Mouse (Mus musculus): Measurements from ENCODE around the gene Tecta. TPM values are rescaled to one million over a fixed set of nuclear protein-coding genes. Genes with fewer than 3 reads are reported as not detected.

The Tecta gene
- polyA plus RNA-seq, 1 experiment from 2014 or later = 0.87 TPM

DNA sequence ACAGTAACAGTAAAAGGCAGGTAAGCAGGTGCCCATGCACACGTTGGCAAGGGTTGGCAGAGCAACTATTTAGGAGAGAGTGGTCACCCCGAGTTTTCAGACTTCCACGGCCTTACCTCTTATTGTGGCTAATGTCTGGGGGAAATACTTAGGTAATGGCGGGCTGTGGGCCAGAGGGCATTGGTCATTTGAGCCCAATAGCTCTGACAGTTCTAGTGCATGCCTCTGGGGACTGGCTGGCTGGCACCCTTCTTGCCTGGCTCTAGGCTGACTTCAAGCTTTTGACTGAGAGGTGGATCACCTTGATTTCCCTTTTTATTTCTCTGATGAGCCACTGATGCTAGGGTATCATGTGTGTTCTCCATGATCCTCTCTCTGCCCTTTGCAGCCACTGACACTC is 21.7 kb downstream of the Tecta start:
- Histone ChIP-seq H3K4me3 (ENCODE audit: low read depth, low read length) (no peak overlapping the region), H3K36me3 (ENCODE audit: control insufficient read depth, insufficient read depth, low read length) (no peaks in the 10 kb centered on the region)

DNA sequence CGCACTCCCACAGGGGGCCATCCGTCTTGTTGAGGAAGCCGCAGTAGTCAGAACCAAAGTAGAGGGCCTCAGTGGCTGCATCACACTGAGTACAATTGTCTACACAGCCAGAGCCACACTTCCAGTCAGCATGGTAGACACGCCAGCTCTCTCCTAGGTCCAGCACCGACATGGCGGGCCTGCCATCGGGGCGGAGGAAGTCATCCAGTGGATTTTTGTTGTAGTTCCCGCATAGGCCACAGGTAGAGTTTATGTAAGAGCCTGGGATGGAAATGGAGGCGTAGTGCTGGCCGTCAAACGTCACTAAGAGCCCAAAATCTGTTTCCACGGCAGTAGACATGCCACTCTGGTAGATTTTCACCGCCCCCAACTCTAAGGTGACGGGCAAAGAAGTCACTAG is 22.1 kb downstream of the Tecta start:
- H3K27me3 ChIP-seq (ENCODE audit: control insufficient read depth, insufficient read depth, low read depth, low read length) = no peaks in the 10 kb centered on the region
- 94% methylated on average over 15 of the region's 15 CpGs for WGBS
- no peak overlapping the region for H3K4me2 ChIP-seq (ENCODE audit: low read length)
- no peaks in the 10 kb centered on the region; the same call in 1 of the 2 replicates for H3K4me1 ChIP-seq (ENCODE audit: control insufficient read depth, insufficient read depth, low read length)
- H3K9ac ChIP-seq (ENCODE audit: low read depth, low read length) = no peak overlapping the region
- no peak for ATAC-seq
- H3K4me3 ChIP-seq (ENCODE audit: low read depth, low read length) = no peak overlapping the region
- H3K9me3 ChIP-seq (replicated peaks; ENCODE audit: control insufficient read depth, low read length, poor library complexity, severe bottlenecking) = peaks cover 4% of the 10 kb centered on the region; the same call in 1 of the 2 replicates
- no peaks in the 10 kb centered on the region for H3K36me3 ChIP-seq (ENCODE audit: control insufficient read depth, insufficient read depth, low read length)
- no peak overlapping the region for H3K27ac ChIP-seq (ENCODE audit: low read length)

More for the DNA sequence above, 21.7 kb downstream of the Tecta start:
- no peak overlapping the region for H3K9ac ChIP-seq (ENCODE audit: low read depth, low read length)
- no peak overlapping the region for H3K4me2 ChIP-seq (ENCODE audit: low read length)
- no peak for ATAC-seq
- H3K27ac ChIP-seq (ENCODE audit: low read length) = no peak overlapping the region
- H3K27me3 ChIP-seq (ENCODE audit: control insufficient read depth, insufficient read depth, low read depth, low read length) = no peaks in the 10 kb centered on the region
- no peaks in the 10 kb centered on the region; the same call in 1 of the 2 replicates for H3K4me1 ChIP-seq (ENCODE audit: control insufficient read depth, insufficient read depth, low read length)
- H3K9me3 ChIP-seq (replicated peaks; ENCODE audit: control insufficient read depth, low read length, poor library complexity, severe bottlenecking) = peaks cover 4% of the 10 kb centered on the region; the same call in 1 of the 2 replicates
- WGBS = 97% methylated on average over 4 of the region's 4 CpGs

- no peak for ATAC-seq
- Histone ChIP-seq H3K27ac (ENCODE audit: low read length) (no peak overlapping the region), H3K4me1 (ENCODE audit: control insufficient read depth, insufficient read depth, low read length) (no peaks in the 10 kb centered on the region), H3K27me3 (ENCODE audit: control insufficient read depth, insufficient read depth, low read depth, low read length) (no peaks in the 10 kb centered on the region), H3K36me3 (ENCODE audit: control insufficient read depth, insufficient read depth, low read length) (no peaks in the 10 kb centered on the region), H3K4me3 (ENCODE audit: low read depth, low read length) (no peak overlapping the region), H3K9ac (ENCODE audit: low read depth, low read length) (no peak overlapping the region), H3K9me3 (replicated peaks; ENCODE audit: control insufficient read depth, low read length, poor library complexity, severe bottlenecking) (no peaks in the 10 kb centered on the region), H3K4me2 (ENCODE audit: low read length) (no peak overlapping the region)
- WGBS = 79% methylated on average over 6 of the region's 6 CpGs
These were observed 27.9 kb downstream of the Tecta start for GRCm38 (mm10) chr9:42371670-42372368.

DNA sequence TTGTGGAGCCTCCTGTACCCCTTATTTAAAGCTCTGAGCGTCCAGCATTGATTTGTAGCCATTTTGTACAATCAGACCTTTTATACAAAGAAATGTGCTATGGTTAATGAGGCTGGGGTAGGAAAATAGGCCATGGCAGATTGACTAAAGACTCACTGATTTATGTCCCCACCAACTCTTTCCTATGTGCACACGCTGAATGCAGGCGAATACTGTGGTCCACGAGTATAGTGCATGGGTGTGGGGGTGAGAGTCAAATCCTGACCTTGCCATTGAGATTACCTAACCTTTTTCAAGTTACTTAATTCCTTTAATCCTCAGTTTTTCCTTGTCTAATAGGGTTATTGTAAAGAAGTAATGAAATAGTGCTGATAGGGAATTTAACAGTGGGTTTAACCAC is 42.1 kb downstream of the Tecta start:
- Histone ChIP-seq H3K36me3 (ENCODE audit: control insufficient read depth, insufficient read depth, low read length) (no peaks in the 10 kb centered on the region), H3K4me2 (ENCODE audit: low read length) (no peak overlapping the region), H3K27ac (ENCODE audit: low read length) (no peak overlapping the region), H3K27me3 (ENCODE audit: control insufficient read depth, insufficient read depth, low read depth, low read length) (no peaks in the 10 kb centered on the region), H3K9ac (ENCODE audit: low read depth, low read length) (no peak overlapping the region), H3K4me3 (ENCODE audit: low read depth, low read length) (no peak overlapping the region), H3K4me1 (ENCODE audit: control insufficient read depth, insufficient read depth, low read length) (no peaks in the 10 kb centered on the region), H3K9me3 (replicated peaks; ENCODE audit: control insufficient read depth, low read length, poor library complexity, severe bottlenecking) (no peaks in the 10 kb centered on the region)
- WGBS = 77% methylated on average over 4 of the region's 4 CpGs
- ATAC-seq = no peak

DNA sequence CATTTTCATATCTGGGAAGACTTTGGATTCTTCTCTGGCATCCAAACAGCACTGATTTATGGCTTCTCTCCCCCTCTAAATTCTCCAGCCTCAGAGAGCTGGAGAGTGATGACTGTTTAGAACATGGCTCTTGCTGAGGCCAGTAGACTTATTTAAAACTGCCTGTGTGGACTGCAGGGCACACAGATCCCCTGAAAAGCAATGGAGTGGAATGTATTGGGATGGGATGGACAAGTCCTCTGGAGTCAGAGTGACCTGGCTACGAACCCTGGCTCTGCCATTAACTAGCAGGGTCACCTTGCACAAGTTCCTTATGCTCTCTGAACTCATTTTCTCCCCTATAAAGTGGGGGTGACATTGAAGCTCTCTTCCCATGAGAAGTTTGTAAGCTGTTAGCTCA is 44.9 kb downstream of the Tecta start:
- H3K4me3 ChIP-seq (ENCODE audit: low read depth, low read length) = no peak overlapping the region
- H3K9ac ChIP-seq (ENCODE audit: low read depth, low read length) = no peak overlapping the region
- H3K27me3 ChIP-seq (ENCODE audit: control insufficient read depth, insufficient read depth, low read depth, low read length) = no peaks in the 10 kb centered on the region
- no peak for ATAC-seq
- H3K4me2 ChIP-seq (ENCODE audit: low read length) = no peak overlapping the region
- 86% methylated on average over 1 of the region's 1 CpGs for WGBS
- H3K4me1 ChIP-seq (ENCODE audit: control insufficient read depth, insufficient read depth, low read length) = 0 out of 2 replicates have a peak, but pooled peaks cover 2% of the 10 kb centered on the region
- H3K36me3 ChIP-seq (ENCODE audit: control insufficient read depth, insufficient read depth, low read length) = no peaks in the 10 kb centered on the region
- H3K27ac ChIP-seq (ENCODE audit: low read length) = no peak overlapping the region
- H3K9me3 ChIP-seq (replicated peaks; ENCODE audit: control insufficient read depth, low read length, poor library complexity, severe bottlenecking) = no peaks in the 10 kb centered on the region

DNA sequence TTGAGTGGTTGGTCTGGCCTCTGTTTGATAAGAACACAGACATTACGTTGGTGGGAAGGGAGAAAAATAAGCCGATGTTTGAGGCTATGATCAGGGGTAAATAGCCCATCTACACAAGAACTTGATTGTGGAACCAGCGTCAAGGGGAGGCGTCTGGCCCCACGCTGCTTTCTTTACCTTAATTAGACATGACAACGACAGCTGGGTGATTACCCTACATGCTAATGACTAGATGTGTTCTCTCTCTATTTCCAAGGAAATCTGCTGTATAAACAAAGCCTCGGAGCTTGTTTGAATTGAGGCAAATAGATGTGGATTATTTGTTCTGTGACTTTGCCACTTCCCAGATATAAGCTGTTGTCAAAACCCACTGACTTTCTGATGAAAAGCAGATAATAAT is 49.9 kb downstream of the Tecta start:
- no peaks in the 10 kb centered on the region for H3K36me3 ChIP-seq (ENCODE audit: control insufficient read depth, insufficient read depth, low read length)
- H3K9me3 ChIP-seq (replicated peaks; ENCODE audit: control insufficient read depth, low read length, poor library complexity, severe bottlenecking) = no peaks in the 10 kb centered on the region
- H3K4me2 ChIP-seq (ENCODE audit: low read length) = no peak overlapping the region
- H3K4me1 ChIP-seq (ENCODE audit: control insufficient read depth, insufficient read depth, low read length) = 0 out of 2 replicates have a peak, but pooled peaks cover 2% of the 10 kb centered on the region
- no peak overlapping the region for H3K27ac ChIP-seq (ENCODE audit: low read length)
- no peaks in the 10 kb centered on the region for H3K27me3 ChIP-seq (ENCODE audit: control insufficient read depth, insufficient read depth, low read depth, low read length)
- no peak for ATAC-seq
- 30% methylated on average over 7 of the region's 7 CpGs for WGBS
- H3K9ac ChIP-seq (ENCODE audit: low read depth, low read length) = no peak overlapping the region
- H3K4me3 ChIP-seq (ENCODE audit: low read depth, low read length) = no peak overlapping the region

- no peak for ATAC-seq
- no peak overlapping the region for H3K9ac ChIP-seq (ENCODE audit: low read depth, low read length)
- H3K36me3 ChIP-seq (ENCODE audit: control insufficient read depth, insufficient read depth, low read length) = no peaks in the 10 kb centered on the region
These were observed 53.4 kb downstream of the Tecta start for GRCm38 (mm10) chr9:42346297-42346696.

DNA sequence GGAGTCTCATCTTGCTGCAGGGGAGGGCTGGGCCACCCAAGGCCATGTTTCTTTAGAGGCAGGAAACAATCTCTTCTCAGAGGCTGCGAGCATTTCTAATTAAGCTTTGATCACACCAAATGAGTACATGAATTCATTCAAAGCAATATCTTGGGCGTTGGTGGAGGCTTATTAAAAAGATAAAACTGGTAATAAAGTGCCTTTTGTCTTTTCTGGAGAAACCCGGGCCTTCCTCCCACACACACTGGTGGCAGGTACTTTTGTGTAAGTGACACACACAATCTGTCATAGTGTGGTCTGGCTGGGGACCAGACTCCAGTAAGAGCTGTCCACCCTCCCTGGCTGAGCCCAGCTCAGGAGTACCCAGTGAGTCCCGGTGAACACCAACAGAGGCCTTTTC is 60.6 kb downstream of the Tecta start:
- Histone ChIP-seq H3K4me3 (ENCODE audit: low read depth, low read length) (no peak overlapping the region), H3K27ac (ENCODE audit: low read length) (no peak overlapping the region), H3K36me3 (ENCODE audit: control insufficient read depth, insufficient read depth, low read length) (no peaks in the 10 kb centered on the region), H3K9ac (ENCODE audit: low read depth, low read length) (no peak overlapping the region), H3K27me3 (ENCODE audit: control insufficient read depth, insufficient read depth, low read depth, low read length) (no peaks in the 10 kb centered on the region), H3K4me1 (ENCODE audit: control insufficient read depth, insufficient read depth, low read length) (no peaks in the 10 kb centered on the region), H3K4me2 (ENCODE audit: low read length) (no peak overlapping the region), H3K9me3 (replicated peaks; ENCODE audit: control insufficient read depth, low read length, poor library complexity, severe bottlenecking) (no peaks in the 10 kb centered on the region)
- no peak for ATAC-seq
- WGBS = 42% methylated on average over 4 of the region's 4 CpGs

More at GRCm38 (mm10) chr9:42346297-42346696, 53.4 kb downstream of the Tecta start:
- Histone ChIP-seq H3K4me3 (ENCODE audit: low read depth, low read length) (no peak overlapping the region), H3K27ac (ENCODE audit: low read length) (no peak overlapping the region), H3K4me1 (ENCODE audit: control insufficient read depth, insufficient read depth, low read length) (0 out of 2 replicates have a peak, but pooled peaks cover 2% of the 10 kb centered on the region), H3K9me3 (replicated peaks; ENCODE audit: control insufficient read depth, low read length, poor library complexity, severe bottlenecking) (no peaks in the 10 kb centered on the region), H3K27me3 (ENCODE audit: control insufficient read depth, insufficient read depth, low read depth, low read length) (no peaks in the 10 kb centered on the region), H3K4me2 (ENCODE audit: low read length) (no peak overlapping the region)

- H3K27ac ChIP-seq (ENCODE audit: low read length) = no peak overlapping the region
- H3K36me3 ChIP-seq (ENCODE audit: control insufficient read depth, insufficient read depth, low read length) = no peaks in the 10 kb centered on the region
- no peak overlapping the region for H3K9ac ChIP-seq (ENCODE audit: low read depth, low read length)
- no peaks in the 10 kb centered on the region for H3K9me3 ChIP-seq (replicated peaks; ENCODE audit: control insufficient read depth, low read length, poor library complexity, severe bottlenecking)
- 90% methylated on average over 13 of the region's 13 CpGs for WGBS
- H3K4me3 ChIP-seq (ENCODE audit: low read depth, low read length) = no peak overlapping the region
- no peak for ATAC-seq
- no peak overlapping the region for H3K4me2 ChIP-seq (ENCODE audit: low read length)
- no peaks in the 10 kb centered on the region for H3K4me1 ChIP-seq (ENCODE audit: control insufficient read depth, insufficient read depth, low read length)
- no peaks in the 10 kb centered on the region for H3K27me3 ChIP-seq (ENCODE audit: control insufficient read depth, insufficient read depth, low read depth, low read length)
These were observed 62.7 kb downstream of the Tecta start for GRCm38 (mm10) chr9:42337026-42337425.
